Mouse (Mus musculus) heart, embryonic 15.5 days (tissue): ENCODE measurements at regions not wholly inside any gene's neighbourhood (a gene's known extent, or its start where the extent isn't known, plus 50 kb on each side); places are given as distances from the start of the nearest gene placed in this dataset.
A peak's percentile ranks its signal among the peaks of the same experiment; 100 is the strongest.

Source experiments
- ATAC-seq: fragments of 200-750 bp; cut with Nextera tagmentation; replicated peaks from 2 replicates; pipeline ENCODE4 v1.8.0; 2017; ENCODE audit warnings: low read depth, moderate TSS enrichment; ENCODE audit not compliant: insufficient number of reproducible peaks, insufficient read depth, low FRiP score
- H3K27ac ChIP-seq: fragments of 300-500 bp; sonication (generic); 2 replicates; pipeline ENCODE4 v1.5.1; 2015; ENCODE audit warnings: mild to moderate bottlenecking, inconsistent platforms
- H3K27me3 ChIP-seq: fragments of 300-500 bp; sonication (generic); 2 replicates; pipeline ENCODE4 v1.6.1; 2015; ENCODE audit warnings: inconsistent platforms
- H3K36me3 ChIP-seq: fragments of 300-500 bp; sonication (generic); 2 replicates; pipeline ENCODE4 v1.6.1; 2015; ENCODE audit warnings: mild to moderate bottlenecking, inconsistent platforms
- H3K4me1 ChIP-seq: fragments of 300-500 bp; sonication (generic); replicated peaks from 2 replicates; pipeline ENCODE4 v1.6.1; 2015; ENCODE audit warnings: inconsistent platforms
- H3K4me2 ChIP-seq: fragments of 300-500 bp; sonication (generic); 2 replicates; pipeline ENCODE4 v1.6.1; 2015; ENCODE audit warnings: inconsistent platforms, mild to moderate bottlenecking, moderate library complexity
- H3K4me3 ChIP-seq: fragments of 300-500 bp; sonication (generic); 2 replicates; pipeline ENCODE4 v1.5.1; 2015; ENCODE audit warnings: mild to moderate bottlenecking, inconsistent platforms
- H3K9ac ChIP-seq: fragments of 300-500 bp; sonication (generic); 2 replicates; pipeline ENCODE4 v1.6.1; 2015; ENCODE audit warnings: mild to moderate bottlenecking, inconsistent platforms
- H3K9me3 ChIP-seq: fragments of 300-500 bp; sonication (generic); replicated peaks from 2 replicates; pipeline ENCODE4 v1.6.1; 2016; ENCODE audit warnings: inconsistent platforms
- WGBS: fragments of 180-500 bp; shearing (Covaris S2); methylation state at CpG from one replicate; pipeline ENCODE4 v1.1.7; 2015; ENCODE audit warnings: mixed read lengths; 5-methylcytosine and 5-hydroxymethylcytosine counted together

DNA sequence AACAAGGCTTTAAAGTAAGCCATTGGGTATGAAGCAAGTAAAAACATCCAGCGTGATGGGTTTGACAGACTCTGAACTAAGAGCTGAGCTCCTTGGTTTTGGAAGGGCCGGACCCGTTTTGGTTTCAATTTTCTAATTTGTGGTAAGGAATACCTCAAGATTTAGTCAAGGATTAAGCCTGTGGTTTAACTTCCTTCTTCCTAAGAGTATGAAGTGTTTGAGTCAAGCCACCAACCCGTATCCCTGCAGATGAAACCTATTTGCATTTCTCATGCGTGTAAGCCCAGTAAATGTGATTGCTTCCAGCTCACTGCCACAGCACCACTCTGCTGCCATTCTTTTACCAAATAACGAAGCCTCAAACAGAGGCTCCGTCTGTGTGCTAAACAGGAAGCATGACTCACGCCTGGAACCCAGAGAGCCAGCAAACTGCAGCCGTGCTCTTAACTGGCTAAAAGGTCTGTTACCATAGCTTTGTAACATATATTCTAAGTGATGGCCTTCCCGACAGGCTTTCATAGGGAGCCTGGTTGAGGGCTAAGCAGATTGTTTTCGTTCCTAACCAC, 149.7 kb downstream of the Etv1 start:
- Histone ChIP-seq H3K9ac (no peak overlapping the region), H3K4me3 (no peak overlapping the region), H3K9me3 (no peaks in the 10 kb centered on the region), H3K27me3 (no peaks in the 10 kb centered on the region), H3K4me2 (peak overlapping the region; percentile 18; the same call in 1 of the 2 replicates), H3K36me3 (no peaks in the 10 kb centered on the region), H3K4me1 (peaks cover 3% of the 10 kb centered on the region; the same call in 1 of the 2 replicates), H3K27ac (0 out of 2 replicates have a peak overlapping the region, but pooled peaks have one; percentile 1)
- peak; percentile 69; the same call in 1 of the 2 replicates for ATAC-seq
- WGBS = 45% methylated on average over 11 of the region's 11 CpGs

DNA sequence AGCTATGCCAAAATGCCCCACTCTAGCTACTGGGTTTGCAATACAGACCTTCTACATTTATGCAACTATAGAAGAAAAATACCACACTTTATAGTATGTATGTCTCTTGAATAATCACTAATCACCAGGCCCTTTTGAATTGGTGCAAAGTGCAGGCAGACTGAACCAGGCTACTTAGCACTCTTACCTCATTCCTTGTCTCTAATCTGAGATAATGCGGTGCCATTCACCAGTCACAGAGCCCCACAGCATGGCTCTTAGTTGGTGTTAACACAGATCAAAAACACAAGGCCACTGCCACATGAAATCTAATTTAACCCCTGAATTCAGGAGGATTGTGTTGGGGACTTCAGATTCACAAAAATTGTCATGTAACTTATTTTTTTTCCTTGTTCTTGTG, 150.5 kb downstream of the Etv1 start:
- H3K27ac ChIP-seq = no peak overlapping the region
- no peak for ATAC-seq
- 35% methylated on average over 1 of the region's 1 CpGs for WGBS
- no peak overlapping the region for H3K4me2 ChIP-seq
- H3K27me3 ChIP-seq = no peaks in the 10 kb centered on the region
- H3K9ac ChIP-seq = no peak overlapping the region
- H3K36me3 ChIP-seq = no peaks in the 10 kb centered on the region
- no peak overlapping the region for H3K4me3 ChIP-seq
- H3K9me3 ChIP-seq = no peaks in the 10 kb centered on the region
- H3K4me1 ChIP-seq = peaks cover 3% of the 10 kb centered on the region; the same call in 1 of the 2 replicates

GRCm38 (mm10) chr12:38931769-38932168, 152.6 kb downstream of the Etv1 start:
- ATAC-seq = no peak
- WGBS = 55% methylated on average over 2 of the region's 2 CpGs
- no peaks in the 10 kb centered on the region for H3K27me3 ChIP-seq
- no peak overlapping the region for H3K4me2 ChIP-seq
- no peaks in the 10 kb centered on the region for H3K9me3 ChIP-seq
- no peak overlapping the region for H3K27ac ChIP-seq
- H3K9ac ChIP-seq = no peak overlapping the region
- no peaks in the 10 kb centered on the region for H3K36me3 ChIP-seq
- peaks cover 3% of the 10 kb centered on the region; the same call in 1 of the 2 replicates for H3K4me1 ChIP-seq
- H3K4me3 ChIP-seq = no peak overlapping the region

GRCm38 (mm10) chr12:38959605-38960004, 180.4 kb downstream of the Etv1 start:
- Histone ChIP-seq H3K4me1 (no peaks in the 10 kb centered on the region), H3K27me3 (no peaks in the 10 kb centered on the region), H3K9ac (no peak overlapping the region), H3K27ac (no peak overlapping the region), H3K36me3 (no peaks in the 10 kb centered on the region), H3K4me3 (no peak overlapping the region), H3K4me2 (no peak overlapping the region), H3K9me3 (no peaks in the 10 kb centered on the region)
- WGBS = 51% methylated on average over 1 of the region's 1 CpGs
- ATAC-seq = no peak

- ATAC-seq = no peak
- H3K4me2 ChIP-seq = no peak overlapping the region
These were observed 183.1 kb downstream of the Etv1 start for GRCm38 (mm10) chr12:38962302-38962701.

GRCm38 (mm10) chr12:38970347-38970746, 191.2 kb downstream of the Etv1 start:
- no peak overlapping the region for H3K4me2 ChIP-seq
- no peak overlapping the region for H3K4me3 ChIP-seq
- no peak for ATAC-seq
- no peak overlapping the region for H3K27ac ChIP-seq
- no peaks in the 10 kb centered on the region for H3K36me3 ChIP-seq
- H3K9me3 ChIP-seq = no peaks in the 10 kb centered on the region
- no peaks in the 10 kb centered on the region for H3K4me1 ChIP-seq
- no peaks in the 10 kb centered on the region for H3K27me3 ChIP-seq
- 52% methylated on average over 2 of the region's 2 CpGs for WGBS
- no peak overlapping the region for H3K9ac ChIP-seq

More at GRCm38 (mm10) chr12:38962302-38962701, 183.1 kb downstream of the Etv1 start:
- Histone ChIP-seq H3K36me3 (no peaks in the 10 kb centered on the region), H3K9me3 (no peaks in the 10 kb centered on the region), H3K27me3 (no peaks in the 10 kb centered on the region), H3K27ac (no peak overlapping the region), H3K4me1 (no peaks in the 10 kb centered on the region), H3K9ac (no peak overlapping the region), H3K4me3 (no peak overlapping the region)

- no peaks in the 10 kb centered on the region for H3K4me1 ChIP-seq
- WGBS = 73% methylated on average over 3 of the region's 3 CpGs
- no peak overlapping the region for H3K4me2 ChIP-seq
- no peaks in the 10 kb centered on the region for H3K27me3 ChIP-seq
- H3K4me3 ChIP-seq = no peak overlapping the region
- H3K9ac ChIP-seq = no peak overlapping the region
- ATAC-seq = no peak
- H3K27ac ChIP-seq = no peak overlapping the region
- H3K9me3 ChIP-seq = no peaks in the 10 kb centered on the region
- no peaks in the 10 kb centered on the region for H3K36me3 ChIP-seq
These were observed 193.0 kb downstream of the Etv1 start for GRCm38 (mm10) chr12:38972205-38972604.

GRCm38 (mm10) chr12:38975508-38975907, 196.3 kb downstream of the Etv1 start:
- Histone ChIP-seq H3K4me2 (no peak overlapping the region), H3K36me3 (no peaks in the 10 kb centered on the region), H3K4me3 (no peak overlapping the region), H3K27ac (no peak overlapping the region), H3K9ac (no peak overlapping the region), H3K4me1 (no peaks in the 10 kb centered on the region), H3K9me3 (no peaks in the 10 kb centered on the region), H3K27me3 (no peaks in the 10 kb centered on the region)
- WGBS = 82% methylated on average over 4 of the region's 4 CpGs
- ATAC-seq = no peak

GRCm38 (mm10) chr12:38982423-38982822, 203.2 kb downstream of the Etv1 start:
- ATAC-seq = no peak
- Histone ChIP-seq H3K36me3 (no peaks in the 10 kb centered on the region), H3K9me3 (no peaks in the 10 kb centered on the region), H3K4me3 (no peak overlapping the region), H3K9ac (no peak overlapping the region), H3K27me3 (no peaks in the 10 kb centered on the region), H3K27ac (no peak overlapping the region), H3K4me1 (no peaks in the 10 kb centered on the region), H3K4me2 (no peak overlapping the region)

- no peak for ATAC-seq
- 77% methylated on average over 2 of the region's 2 CpGs for WGBS
- Histone ChIP-seq H3K4me2 (no peak overlapping the region), H3K9ac (no peak overlapping the region), H3K27ac (no peak overlapping the region), H3K9me3 (no peaks in the 10 kb centered on the region), H3K36me3 (no peaks in the 10 kb centered on the region), H3K4me1 (no peaks in the 10 kb centered on the region), H3K27me3 (no peaks in the 10 kb centered on the region), H3K4me3 (no peak overlapping the region)
These were observed 206.7 kb downstream of the Etv1 start for GRCm38 (mm10) chr12:38985909-38986308.

DNA sequence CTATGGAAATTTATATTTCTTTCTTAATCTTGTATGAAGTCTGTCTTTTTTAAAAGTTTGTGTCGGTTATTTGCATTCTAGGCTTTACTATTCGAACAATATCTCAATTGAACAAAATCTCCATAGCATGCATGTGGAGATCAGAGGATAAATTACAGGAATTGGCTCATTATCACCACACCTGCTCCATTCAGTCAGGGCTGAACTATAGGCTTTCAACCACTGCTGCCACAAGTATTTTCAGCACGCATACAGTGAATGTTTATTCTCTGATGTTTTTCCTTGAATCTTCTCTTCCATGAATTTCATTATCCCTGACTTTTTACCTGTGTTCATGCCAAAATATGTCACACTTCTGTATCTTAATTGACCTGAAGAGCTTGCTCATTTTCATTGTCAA, 207.2 kb downstream of the Etv1 start:
- H3K4me1 ChIP-seq = no peaks in the 10 kb centered on the region
- H3K27ac ChIP-seq = no peak overlapping the region
- H3K27me3 ChIP-seq = no peaks in the 10 kb centered on the region
- H3K4me2 ChIP-seq = no peak overlapping the region
- 89% methylated on average over 3 of the region's 3 CpGs for WGBS
- H3K9ac ChIP-seq = no peak overlapping the region
- H3K4me3 ChIP-seq = no peak overlapping the region
- no peak for ATAC-seq
- no peaks in the 10 kb centered on the region for H3K9me3 ChIP-seq
- no peaks in the 10 kb centered on the region for H3K36me3 ChIP-seq

GRCm38 (mm10) chr12:38987277-38987676, 208.1 kb downstream of the Etv1 start:
- Histone ChIP-seq H3K9ac (no peak overlapping the region), H3K27ac (no peak overlapping the region), H3K4me1 (no peaks in the 10 kb centered on the region), H3K27me3 (no peaks in the 10 kb centered on the region), H3K9me3 (no peaks in the 10 kb centered on the region), H3K4me3 (no peak overlapping the region), H3K4me2 (no peak overlapping the region), H3K36me3 (no peaks in the 10 kb centered on the region)
- no peak for ATAC-seq
